Mouse (Mus musculus): ENCODE measurements at regions not wholly inside any gene's neighbourhood (a gene's known extent, or its start where the extent isn't known, plus 50 kb on each side); places are given as distances from the start of the nearest gene placed in this dataset.

DNA sequence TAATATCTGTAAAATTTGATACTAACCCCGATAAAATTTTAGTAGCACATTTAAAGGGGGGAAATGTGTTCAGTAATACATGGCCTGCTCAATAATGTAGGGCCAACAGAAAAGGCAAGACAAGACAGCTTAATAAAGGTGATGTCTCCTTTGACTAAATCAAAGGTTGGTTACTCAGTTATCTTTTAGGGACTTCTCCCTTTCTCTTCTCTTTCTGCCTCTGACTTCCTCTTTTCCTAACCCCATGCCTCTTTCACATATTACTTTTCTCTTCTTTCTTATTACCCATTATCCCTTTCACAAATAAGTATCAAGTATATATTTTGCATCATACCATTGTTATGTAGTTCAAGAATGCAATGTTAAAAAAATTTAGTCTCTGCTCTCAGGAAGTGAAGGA lies 510.2 kb upstream of the Kif18a start:
- H3K4me1 ChIP-seq: no peaks in the 10 kb centered on the region
- no peaks in the 10 kb centered on the region for H3K9me3 ChIP-seq (replicated peaks)
- no peak overlapping the region for H3K27ac ChIP-seq (replicated peaks)
- no peak for ATAC-seq (ENCODE audit: low FRiP score)
- no peak overlapping the region for H3K9ac ChIP-seq (replicated peaks)
- no peak overlapping the region for H3K4me2 ChIP-seq
- no peaks in the 10 kb centered on the region for H3K36me3 ChIP-seq
- no peaks in the 10 kb centered on the region for H3K27me3 ChIP-seq (replicated peaks)
- WGBS: 84% methylated on average over 1 of the region's 1 CpGs
- no peak overlapping the region for H3K4me3 ChIP-seq (replicated peaks)

DNA sequence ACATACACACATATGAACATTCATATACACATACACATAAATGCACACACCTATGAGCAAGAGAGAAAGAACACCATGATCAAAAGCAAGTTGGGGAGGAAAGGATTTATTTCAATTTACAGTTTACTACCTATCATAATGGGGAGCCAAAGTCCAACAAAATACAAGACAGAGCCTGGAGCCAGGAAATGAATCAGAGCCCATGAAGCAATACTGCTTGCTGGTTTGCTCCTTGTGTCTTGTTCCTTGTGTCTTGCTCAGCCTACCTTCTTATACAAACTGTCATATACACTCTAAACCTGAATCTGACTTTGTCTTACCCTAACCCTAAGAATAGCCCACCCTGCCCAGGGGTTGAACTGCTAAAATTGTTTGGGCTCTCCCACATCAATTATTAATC lies 497.1 kb upstream of the Kif18a start:
- no peak for ATAC-seq (ENCODE audit: low FRiP score)
- Histone ChIP-seq H3K4me1 (no peaks in the 10 kb centered on the region), H3K9ac (replicated peaks) (no peak overlapping the region), H3K4me3 (replicated peaks) (no peak overlapping the region), H3K27ac (replicated peaks) (no peak overlapping the region), H3K27me3 (replicated peaks) (no peaks in the 10 kb centered on the region), H3K4me2 (no peak overlapping the region), H3K36me3 (no peaks in the 10 kb centered on the region), H3K9me3 (replicated peaks) (no peaks in the 10 kb centered on the region)

DNA sequence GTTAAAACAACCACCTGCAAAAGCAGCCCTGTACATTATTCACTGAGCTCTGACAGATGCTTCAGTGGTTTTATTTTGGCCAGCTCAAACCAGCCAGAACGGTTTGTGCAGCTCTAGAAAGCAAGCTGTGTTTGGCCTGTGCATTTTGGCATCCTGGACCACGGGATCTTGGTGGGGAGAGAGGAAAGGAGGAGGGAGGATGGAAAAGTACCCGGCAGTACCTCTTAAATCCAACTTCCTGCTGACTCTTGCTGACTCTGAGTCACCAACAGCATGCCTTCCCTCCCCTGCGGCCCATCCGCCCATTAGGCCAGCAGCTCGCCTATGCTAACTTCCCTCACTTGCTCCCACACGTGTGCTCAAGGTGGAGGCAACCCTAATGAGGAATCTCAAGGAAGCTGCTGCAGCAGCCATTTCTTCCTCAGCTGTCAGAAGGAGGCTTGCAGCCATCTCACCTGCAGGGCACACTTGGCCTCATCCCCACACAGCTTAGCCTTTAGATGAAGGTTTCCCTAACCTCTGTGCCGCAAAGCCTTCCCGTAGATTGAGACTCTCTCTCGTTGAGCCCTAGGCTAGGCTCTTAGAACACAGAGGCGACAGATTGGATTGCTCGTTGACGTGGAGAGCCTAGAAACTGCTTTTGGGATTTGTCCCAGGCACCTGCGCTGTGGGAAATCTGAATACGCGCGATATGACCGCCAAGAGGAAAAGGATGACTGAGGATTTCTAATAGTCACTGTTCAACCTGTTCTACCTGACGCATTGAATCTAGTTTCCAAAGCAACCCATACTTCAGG lies 495.2 kb upstream of the Kif18a start:
- H3K4me3 ChIP-seq (replicated peaks): no peak overlapping the region
- WGBS: 88% methylated on average over 19 of the region's 19 CpGs
- no peaks in the 10 kb centered on the region for H3K9me3 ChIP-seq (replicated peaks)
- no peaks in the 10 kb centered on the region for H3K36me3 ChIP-seq
- ATAC-seq (ENCODE audit: low FRiP score): no peak
- no peak overlapping the region for H3K27ac ChIP-seq (replicated peaks)
- H3K27me3 ChIP-seq (replicated peaks): no peaks in the 10 kb centered on the region
- H3K9ac ChIP-seq (replicated peaks): no peak overlapping the region
- H3K4me1 ChIP-seq: no peaks in the 10 kb centered on the region
- H3K4me2 ChIP-seq: no peak overlapping the region

DNA sequence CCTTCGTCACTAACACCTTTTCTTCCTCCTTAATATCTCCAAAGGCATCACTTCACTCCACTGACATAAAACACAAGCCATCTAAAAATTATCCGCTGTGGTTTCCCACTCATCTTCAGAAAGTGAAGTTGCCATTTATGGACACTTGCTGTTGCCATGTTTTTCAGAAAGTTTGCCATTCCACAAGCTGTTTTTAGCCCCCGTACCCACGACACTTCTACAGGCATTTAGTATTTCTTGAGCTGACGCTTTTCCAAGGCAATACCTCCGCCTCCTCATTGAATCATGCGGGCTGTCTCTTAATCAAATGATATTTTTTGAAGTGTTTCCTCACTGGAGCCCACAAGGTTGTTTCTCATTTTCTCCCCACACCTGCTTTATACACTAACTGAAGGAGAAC lies 491.4 kb upstream of the Kif18a start:
- no peak overlapping the region for H3K27ac ChIP-seq (replicated peaks)

DNA sequence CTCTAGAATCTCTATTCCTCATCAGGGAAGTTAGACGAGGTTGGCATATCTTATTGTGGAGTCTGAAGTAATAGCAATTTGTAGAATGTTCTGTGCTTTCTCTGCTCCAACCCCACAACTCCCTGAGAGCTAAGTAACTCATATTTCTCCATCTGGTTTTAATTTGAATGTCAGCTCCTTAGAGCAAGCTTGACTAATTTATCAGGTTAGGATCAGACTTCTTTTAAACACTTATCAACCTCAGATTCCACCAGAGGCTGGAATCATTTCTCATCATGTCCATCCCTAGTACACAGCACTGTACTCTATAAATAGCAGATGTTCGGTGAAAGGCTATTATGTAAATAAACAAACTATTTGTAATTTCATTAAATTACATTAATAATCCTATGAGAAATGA lies 485.4 kb upstream of the Kif18a start:
- Histone ChIP-seq H3K36me3 (no peaks in the 10 kb centered on the region), H3K27ac (replicated peaks) (no peak overlapping the region), H3K4me1 (no peaks in the 10 kb centered on the region), H3K9ac (replicated peaks) (no peak overlapping the region), H3K27me3 (replicated peaks) (no peaks in the 10 kb centered on the region), H3K4me3 (replicated peaks) (no peak overlapping the region), H3K9me3 (replicated peaks) (no peaks in the 10 kb centered on the region), H3K4me2 (no peak overlapping the region)
- ATAC-seq (ENCODE audit: low FRiP score): no peak
- 73% methylated on average over 2 of the region's 2 CpGs for WGBS

More for the DNA sequence above, 491.4 kb upstream of the Kif18a start:
- ATAC-seq (ENCODE audit: low FRiP score): no peak
- Histone ChIP-seq H3K4me2 (no peak overlapping the region), H3K27me3 (replicated peaks) (no peaks in the 10 kb centered on the region), H3K9me3 (replicated peaks) (no peaks in the 10 kb centered on the region), H3K36me3 (no peaks in the 10 kb centered on the region), H3K9ac (replicated peaks) (no peak overlapping the region), H3K4me3 (replicated peaks) (no peak overlapping the region), H3K4me1 (no peaks in the 10 kb centered on the region)
- 92% methylated on average over 7 of the region's 7 CpGs for WGBS

DNA sequence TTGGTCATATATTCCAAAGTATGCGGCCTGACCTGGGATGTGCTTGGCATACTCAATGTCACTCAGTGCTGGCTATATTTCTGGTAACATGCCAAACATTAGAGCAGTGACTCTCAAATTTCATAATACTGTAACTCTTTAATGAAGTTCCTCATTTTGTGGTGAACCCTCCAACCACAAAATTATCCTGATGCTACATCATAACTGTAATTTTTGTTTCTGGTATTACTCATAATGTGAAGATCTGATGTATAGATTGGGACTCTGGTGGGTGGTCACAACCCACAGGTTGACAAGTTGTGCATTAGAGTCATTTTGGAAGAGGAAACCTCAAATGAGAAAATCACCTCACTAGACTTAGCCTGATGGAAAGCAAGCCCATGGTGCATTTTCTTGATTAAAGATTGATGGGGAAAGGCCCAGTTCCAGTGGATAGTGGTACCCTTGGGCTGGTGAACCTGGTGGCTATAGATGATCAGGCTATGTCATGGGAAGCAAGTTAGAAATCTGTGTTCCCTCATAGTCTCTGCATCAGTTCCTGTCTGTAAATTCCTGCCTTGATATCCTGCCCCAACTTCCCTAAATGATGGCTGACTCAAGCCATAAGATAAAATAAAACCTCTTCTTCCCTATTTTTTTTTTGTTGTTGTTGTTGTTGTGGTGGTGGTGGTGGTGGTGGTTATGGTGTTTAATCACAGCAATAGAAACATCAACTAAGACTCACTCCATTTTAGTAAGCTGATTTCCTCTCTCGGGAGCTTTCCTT lies 483.5 kb upstream of the Kif18a start:
- Histone ChIP-seq H3K36me3 (no peaks in the 10 kb centered on the region), H3K9me3 (replicated peaks) (no peaks in the 10 kb centered on the region), H3K27me3 (replicated peaks) (no peaks in the 10 kb centered on the region), H3K4me3 (replicated peaks) (no peak overlapping the region), H3K4me1 (no peaks in the 10 kb centered on the region), H3K9ac (replicated peaks) (no peak overlapping the region), H3K4me2 (no peak overlapping the region), H3K27ac (replicated peaks) (no peak overlapping the region)
- no peak for ATAC-seq (ENCODE audit: low FRiP score)
- WGBS: 92% methylated on average over 2 of the region's 2 CpGs

DNA sequence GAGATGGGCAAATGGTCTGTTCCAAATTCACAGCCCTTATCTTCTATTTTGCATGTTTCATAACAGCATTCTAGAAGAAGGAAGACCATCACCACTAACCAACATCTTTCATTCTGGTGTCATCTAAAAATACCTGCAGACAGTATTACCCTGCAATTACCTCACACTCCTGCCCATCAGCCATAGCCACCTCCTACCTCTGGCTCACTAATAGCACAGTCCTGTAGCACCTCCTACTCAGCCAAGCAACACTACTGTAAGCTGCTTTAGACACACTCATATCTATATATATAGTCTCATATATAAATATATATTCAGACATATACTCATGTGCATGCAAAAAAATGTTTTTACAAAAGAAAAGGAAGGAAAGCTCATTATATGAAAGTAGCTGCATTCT lies 468.2 kb upstream of the Kif18a start:
- ATAC-seq (ENCODE audit: low FRiP score): no peak
- Histone ChIP-seq H3K4me3 (replicated peaks) (no peak overlapping the region), H3K9ac (replicated peaks) (no peak overlapping the region), H3K4me2 (no peak overlapping the region), H3K4me1 (no peaks in the 10 kb centered on the region), H3K27me3 (replicated peaks) (no peaks in the 10 kb centered on the region), H3K27ac (replicated peaks) (no peak overlapping the region), H3K36me3 (no peaks in the 10 kb centered on the region), H3K9me3 (replicated peaks) (no peaks in the 10 kb centered on the region)

DNA sequence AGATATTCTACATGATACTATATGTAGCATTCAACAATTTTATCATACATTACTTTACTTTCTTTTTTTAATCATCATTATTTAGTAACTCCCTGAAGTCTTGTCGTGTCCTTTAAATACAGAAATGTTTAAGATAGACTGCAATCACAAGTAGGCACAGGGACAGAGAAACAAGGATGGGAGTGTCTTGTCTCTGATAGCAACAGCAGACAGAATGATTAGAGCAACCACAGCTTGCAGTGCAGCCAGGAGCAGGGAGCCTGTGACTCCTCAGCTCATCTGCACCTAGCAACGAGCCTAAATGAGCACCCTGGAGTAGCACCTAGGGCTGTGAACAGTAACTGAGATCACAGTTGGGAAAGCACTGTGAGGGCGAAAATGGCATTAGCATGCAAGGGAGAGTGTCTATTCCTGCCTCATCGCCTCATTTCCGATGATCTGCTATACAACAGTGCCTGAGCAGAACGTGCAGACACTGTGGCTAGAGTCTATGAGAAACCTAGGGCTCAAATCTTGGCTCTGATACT lies 467.4 kb upstream of the Kif18a start:
- Histone ChIP-seq H3K27me3 (replicated peaks) (no peaks in the 10 kb centered on the region), H3K4me3 (replicated peaks) (no peak overlapping the region), H3K9ac (replicated peaks) (no peak overlapping the region), H3K4me1 (no peaks in the 10 kb centered on the region), H3K9me3 (replicated peaks) (no peaks in the 10 kb centered on the region), H3K4me2 (no peak overlapping the region), H3K36me3 (no peaks in the 10 kb centered on the region), H3K27ac (replicated peaks) (no peak overlapping the region)
- 68% methylated on average over 6 of the region's 6 CpGs for WGBS
- no peak for ATAC-seq (ENCODE audit: low FRiP score)

DNA sequence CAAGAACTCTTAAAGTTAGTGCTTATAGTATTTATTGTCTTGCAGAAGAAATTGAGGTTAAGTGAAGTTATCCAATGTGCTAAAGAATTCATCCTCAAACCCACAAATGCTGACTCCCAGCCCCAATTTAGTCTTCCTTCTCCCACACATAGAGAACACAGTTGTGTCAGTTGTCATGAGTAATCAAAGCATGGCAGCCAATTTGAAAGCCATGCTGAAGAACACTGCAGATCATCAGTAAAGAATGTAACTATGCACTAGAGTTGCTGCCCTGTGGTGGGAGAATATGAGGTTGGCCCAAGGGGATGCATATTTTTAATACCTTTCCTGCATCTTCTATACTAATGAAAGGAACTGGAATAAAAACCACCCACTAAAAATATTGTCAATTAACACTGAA lies 464.0 kb upstream of the Kif18a start:
- ATAC-seq (ENCODE audit: low FRiP score): no peak
- H3K36me3 ChIP-seq: no peaks in the 10 kb centered on the region
- no peak overlapping the region for H3K9ac ChIP-seq (replicated peaks)
- H3K4me1 ChIP-seq: no peaks in the 10 kb centered on the region
- H3K9me3 ChIP-seq (replicated peaks): no peaks in the 10 kb centered on the region
- no peak overlapping the region for H3K4me2 ChIP-seq
- no peak overlapping the region for H3K4me3 ChIP-seq (replicated peaks)
- H3K27ac ChIP-seq (replicated peaks): no peak overlapping the region
- H3K27me3 ChIP-seq (replicated peaks): no peaks in the 10 kb centered on the region

DNA sequence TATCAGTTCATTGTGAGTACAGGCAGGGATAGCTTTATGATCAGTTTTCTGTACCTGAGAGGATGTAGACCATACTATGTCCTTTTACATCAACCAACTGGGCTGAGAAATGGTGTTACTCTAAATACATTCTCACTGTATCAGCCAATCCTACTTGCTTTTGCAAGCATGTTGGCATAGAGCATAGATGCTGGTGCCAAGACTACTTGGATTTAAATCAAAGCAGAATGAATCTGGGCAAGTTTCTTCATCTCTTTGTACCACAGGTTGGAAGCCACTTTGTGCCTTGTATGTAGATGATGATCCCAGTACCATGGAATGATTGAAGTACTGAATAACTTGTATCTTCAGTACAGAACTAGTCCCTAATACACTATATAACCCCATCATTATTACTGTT lies 456.5 kb upstream of the Kif18a start:
- H3K27ac ChIP-seq (replicated peaks): no peak overlapping the region
- H3K9me3 ChIP-seq (replicated peaks): no peaks in the 10 kb centered on the region
- no peaks in the 10 kb centered on the region for H3K27me3 ChIP-seq (replicated peaks)
- ATAC-seq (ENCODE audit: low FRiP score): no peak
- H3K9ac ChIP-seq (replicated peaks): no peak overlapping the region
- H3K36me3 ChIP-seq: no peaks in the 10 kb centered on the region
- no peak overlapping the region for H3K4me3 ChIP-seq (replicated peaks)
- no peak overlapping the region for H3K4me2 ChIP-seq
- peaks cover 8% of the 10 kb centered on the region for H3K4me1 ChIP-seq

DNA sequence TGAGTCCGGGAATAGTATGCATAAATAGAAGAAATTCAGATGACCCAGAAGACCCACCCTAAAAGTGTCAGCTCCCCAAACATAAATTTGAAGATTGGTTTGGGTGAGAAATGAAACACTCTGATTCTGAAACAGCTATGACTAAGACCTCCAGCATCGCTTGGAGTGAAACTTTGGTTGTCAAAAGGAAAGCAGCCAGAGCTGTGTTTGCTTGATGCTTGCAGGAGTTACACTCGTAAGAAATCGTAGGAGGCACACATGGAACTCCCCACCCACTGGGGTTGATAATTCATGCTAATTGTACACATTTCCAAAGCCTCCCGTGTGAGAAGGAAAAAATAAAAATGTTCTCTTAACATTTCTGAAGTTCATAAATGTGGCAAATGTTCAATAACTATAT lies 454.6 kb upstream of the Kif18a start:
- no peak overlapping the region for H3K9ac ChIP-seq (replicated peaks)
- H3K27ac ChIP-seq (replicated peaks): no peak overlapping the region
- no peaks in the 10 kb centered on the region for H3K9me3 ChIP-seq (replicated peaks)
- no peak overlapping the region for H3K4me3 ChIP-seq (replicated peaks)
- WGBS: 63% methylated on average over 5 of the region's 5 CpGs
- no peak for ATAC-seq (ENCODE audit: low FRiP score)
- peaks cover 8% of the 10 kb centered on the region for H3K4me1 ChIP-seq
- H3K4me2 ChIP-seq: no peak overlapping the region
- no peaks in the 10 kb centered on the region for H3K27me3 ChIP-seq (replicated peaks)
- H3K36me3 ChIP-seq: no peaks in the 10 kb centered on the region

DNA sequence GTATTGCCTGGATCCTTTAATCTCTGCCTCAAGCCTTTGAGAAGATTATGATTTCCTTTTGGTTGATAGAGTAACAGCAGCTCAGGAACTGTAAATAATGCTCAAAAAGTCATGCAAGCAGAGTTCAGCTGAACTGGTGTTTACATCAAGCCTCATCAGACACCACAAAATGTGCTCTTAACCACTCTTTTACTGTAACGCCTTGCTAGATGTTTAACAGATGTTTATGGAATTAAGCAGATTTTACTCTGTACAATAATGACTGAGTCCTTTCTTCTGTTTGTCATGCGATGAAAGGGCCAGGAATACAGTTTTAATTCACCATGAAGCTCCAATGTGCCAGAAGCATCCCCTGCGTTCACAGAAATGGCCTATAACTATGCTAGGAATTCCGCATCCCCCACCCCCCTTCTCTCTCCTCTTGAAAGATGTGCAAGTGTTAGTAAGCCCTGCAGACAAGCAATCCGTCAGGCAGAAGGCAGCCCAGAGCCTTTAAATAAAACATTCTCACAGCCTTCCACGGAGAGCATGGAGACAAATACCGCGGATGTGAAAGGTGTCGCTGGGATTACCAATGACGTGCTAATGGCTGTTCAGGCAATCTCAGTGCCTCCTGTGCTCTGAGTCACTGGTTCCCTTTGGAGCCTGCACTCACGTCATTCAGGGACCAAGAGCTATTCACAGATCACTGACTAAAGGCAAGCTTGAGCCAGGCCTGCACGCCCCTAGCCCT lies 453.3 kb upstream of the Kif18a start:
- 0 out of 2 replicates have a peak overlapping the region, but pooled peaks have one; percentile 17 for H3K9ac ChIP-seq (replicated peaks)
- H3K27ac ChIP-seq (replicated peaks): peak overlapping the region; percentile 33
- peak overlapping the region; percentile 5; the same call in 1 of the 2 replicates for H3K4me3 ChIP-seq (replicated peaks)
- no peaks in the 10 kb centered on the region for H3K27me3 ChIP-seq (replicated peaks)
- H3K36me3 ChIP-seq: no peaks in the 10 kb centered on the region
- WGBS: 3% methylated on average over 12 of the region's 12 CpGs
- peaks cover 8% of the 10 kb centered on the region for H3K4me1 ChIP-seq
- ATAC-seq (ENCODE audit: low FRiP score): peak; percentile 86
- H3K4me2 ChIP-seq: peak overlapping the region; percentile 45
- H3K9me3 ChIP-seq (replicated peaks): no peaks in the 10 kb centered on the region

Measured in neural tube, embryonic 15.5 days (tissue).